Mouse (Mus musculus) embryo, embryonic 10.5 days (tissue): ENCODE results near the gene Nod1.

Source experiments
- DNase-seq: peaks from one replicate; pipeline ENCODE4 v3.0.0-alpha.2; 2015; ENCODE audit warnings: low spot score

Nod1 gene

DNA sequence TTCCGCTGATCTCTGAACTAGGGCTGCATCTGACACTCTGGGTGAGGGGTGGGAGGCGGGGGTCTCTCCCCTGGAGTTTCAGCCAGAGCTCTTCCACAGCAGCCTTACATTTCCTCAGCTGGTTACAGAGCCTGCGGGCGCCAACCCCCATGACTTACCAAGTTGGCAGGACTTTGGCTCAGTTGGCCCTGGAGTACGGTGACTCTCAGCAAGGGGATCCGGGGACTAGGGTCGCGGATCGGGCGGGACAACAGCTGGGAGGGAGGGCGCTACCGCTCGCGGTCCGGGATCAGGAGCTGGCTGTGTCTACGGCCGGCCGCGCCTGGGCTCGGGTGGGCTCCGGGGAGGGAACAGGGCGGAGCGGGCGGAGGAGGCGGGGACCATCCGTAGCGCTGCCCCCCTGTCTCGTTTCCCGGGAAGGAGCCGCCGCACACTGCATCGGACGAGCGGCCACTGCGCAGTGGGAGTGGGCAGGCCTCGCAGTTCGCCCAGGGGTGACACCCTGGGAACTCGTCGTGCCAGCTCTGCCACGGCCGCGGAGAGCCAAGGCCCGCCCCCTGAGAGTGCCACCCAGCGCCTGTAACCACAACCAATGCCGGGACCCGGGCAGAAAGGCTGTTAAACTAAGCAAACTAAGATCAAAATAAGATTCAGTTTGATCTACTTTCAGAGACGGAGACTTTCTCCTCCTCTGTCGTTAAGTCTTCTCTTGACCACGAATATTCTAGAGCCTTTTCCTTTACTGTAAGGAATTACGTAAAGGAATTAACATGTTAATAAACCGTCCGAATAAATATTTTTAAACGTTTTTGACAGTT, at the start of gene Nod1:
Nod1 (minus strand) TSS at position 502 of the 818 bp plus-strand sequence.
- DNase-seq, result peak; percentile 66

DNA sequence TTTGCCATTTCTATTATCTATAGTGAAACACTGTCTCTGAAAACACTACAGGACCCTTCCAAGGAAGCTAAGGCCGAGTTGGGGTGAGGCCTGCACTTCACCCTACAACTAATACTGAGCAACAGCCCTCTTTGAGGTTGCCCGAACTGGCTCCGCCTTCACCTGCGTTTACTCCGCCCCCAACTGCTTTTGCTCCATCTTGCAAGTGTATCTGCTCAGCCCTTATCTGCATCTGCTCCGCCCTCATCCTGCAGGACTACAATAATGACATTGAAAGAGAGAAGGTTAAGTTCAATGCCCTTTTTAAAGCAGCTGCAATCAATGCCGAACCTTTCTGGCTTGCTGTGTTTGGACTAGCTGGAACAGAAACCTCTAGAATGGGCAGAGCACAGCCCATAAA, 49.4 kb upstream of the Nod1 start:
- DNase-seq, result no peak

DNA sequence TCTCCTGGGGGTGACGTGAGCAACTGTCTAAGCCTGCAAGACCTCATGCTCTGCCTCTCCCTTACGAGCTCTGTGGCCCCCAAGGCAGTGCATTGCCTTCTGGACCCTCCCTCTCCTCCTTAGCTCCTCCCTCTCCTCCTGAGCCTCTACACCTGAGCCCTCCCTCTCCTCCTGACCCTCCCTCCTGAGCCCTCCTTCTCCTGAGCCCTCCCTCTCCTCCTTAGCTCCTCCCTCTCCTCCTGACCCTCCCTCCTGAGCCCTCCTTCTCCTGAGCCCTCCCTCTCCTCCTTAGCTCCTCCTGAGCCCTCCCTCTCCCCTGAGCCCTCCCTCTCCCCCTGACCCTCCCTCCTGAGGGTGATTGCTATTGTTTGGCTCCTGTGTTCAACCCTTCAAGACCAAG, 46.0 kb upstream of the Nod1 start:
- DNase-seq, result no peak

DNA sequence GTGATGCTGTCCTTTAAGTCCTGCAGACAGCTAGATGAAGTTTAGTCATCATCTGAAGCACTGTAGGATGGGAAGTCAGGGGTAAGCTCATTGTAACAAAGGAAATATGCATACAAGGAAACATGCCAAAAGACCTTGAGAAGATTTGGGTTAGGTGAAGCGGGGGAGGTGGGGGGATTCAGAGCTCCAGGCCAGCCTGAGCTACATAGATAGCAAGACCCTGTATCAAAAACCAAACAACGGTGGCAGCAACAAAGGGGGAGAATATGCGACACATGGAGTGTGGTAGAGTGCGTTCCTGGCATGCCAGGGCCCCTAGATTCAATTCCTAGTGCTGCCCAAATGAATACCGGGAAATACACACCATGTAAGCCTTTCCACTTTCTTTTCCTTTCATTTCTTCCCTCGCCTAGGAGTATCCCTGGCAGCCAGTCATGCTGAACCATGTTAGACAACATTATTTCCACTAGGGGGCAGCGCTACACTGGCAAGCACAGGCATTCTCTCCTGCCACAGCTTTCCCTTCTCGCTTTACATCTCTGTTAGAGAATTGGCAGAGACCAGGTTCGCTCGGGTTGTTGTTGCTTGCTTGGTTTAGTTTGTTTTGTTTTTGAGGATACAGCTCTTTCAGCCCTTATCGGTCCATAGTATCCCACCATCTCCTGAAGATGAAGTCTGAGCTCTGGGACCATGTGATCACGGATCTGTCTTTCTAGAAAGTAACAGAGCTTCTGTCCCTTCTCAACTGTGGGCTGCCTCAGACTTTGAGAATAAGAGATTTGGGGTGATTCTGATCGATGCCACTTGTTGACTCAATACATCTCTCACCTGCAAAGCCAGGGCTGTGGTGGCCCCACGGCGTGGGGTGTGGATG, 44.5 kb upstream of the Nod1 start:
- peak; percentile 91 for DNase-seq

DNA sequence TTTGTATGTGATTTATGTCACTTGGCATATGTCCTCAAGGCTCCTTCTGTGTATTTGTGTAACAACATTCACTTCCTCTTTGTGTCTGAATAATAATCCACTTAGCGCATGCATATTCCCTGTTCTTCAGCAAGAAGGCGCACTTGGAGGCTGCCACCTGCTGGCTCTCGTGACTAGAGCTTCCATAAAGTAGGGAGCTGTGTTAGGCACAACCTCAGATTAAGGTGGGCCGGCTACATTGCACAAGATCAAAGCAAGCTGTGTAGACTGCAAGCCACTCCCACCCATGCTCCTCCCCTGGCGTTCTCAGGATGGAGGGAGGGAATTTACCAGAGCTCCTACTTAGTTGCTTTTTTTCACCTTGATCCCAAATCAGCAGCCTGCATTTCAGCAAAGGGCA, 43.8 kb upstream of the Nod1 start:
- DNase-seq, result peak; percentile 40

DNA sequence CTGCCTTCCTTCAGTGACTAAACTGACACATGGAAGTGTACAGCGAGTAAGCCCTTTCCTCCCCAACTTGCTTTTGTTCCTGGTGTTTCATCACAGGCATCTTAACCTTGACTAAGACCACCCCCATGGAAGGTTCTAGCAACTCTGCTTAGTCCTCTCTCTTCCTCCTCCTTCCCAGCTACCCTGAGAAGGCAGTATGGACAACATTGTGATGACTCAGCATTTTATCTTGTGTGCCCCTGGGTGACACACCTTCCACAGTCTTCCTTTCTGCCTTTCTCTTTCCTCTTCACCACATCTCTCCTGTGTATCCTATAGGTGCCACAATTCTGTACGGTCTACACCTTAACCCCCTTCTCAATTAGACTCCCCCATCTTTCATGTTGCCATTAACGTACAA, 41.8 kb upstream of the Nod1 start:
- DNase-seq, result no peak

DNA sequence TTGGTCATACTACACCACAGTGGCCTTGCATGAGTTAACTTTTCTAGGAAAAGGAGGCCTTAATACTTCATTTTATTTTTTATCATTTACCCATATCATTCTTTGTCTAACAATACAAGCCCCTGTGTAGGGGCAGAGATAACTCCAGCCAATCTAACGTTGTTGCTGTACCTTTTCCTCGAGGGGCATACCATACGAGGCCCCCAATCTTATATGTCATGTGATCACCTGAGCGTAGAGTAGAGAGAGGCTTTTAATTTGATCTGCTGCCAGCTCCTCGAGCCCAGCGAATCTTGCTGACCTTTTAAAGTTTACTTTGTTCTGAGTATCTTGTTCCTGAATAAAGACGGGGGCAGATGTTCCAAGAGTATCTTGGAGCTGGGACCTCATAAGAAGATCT, 40.1 kb upstream of the Nod1 start:
- no peak for DNase-seq

DNA sequence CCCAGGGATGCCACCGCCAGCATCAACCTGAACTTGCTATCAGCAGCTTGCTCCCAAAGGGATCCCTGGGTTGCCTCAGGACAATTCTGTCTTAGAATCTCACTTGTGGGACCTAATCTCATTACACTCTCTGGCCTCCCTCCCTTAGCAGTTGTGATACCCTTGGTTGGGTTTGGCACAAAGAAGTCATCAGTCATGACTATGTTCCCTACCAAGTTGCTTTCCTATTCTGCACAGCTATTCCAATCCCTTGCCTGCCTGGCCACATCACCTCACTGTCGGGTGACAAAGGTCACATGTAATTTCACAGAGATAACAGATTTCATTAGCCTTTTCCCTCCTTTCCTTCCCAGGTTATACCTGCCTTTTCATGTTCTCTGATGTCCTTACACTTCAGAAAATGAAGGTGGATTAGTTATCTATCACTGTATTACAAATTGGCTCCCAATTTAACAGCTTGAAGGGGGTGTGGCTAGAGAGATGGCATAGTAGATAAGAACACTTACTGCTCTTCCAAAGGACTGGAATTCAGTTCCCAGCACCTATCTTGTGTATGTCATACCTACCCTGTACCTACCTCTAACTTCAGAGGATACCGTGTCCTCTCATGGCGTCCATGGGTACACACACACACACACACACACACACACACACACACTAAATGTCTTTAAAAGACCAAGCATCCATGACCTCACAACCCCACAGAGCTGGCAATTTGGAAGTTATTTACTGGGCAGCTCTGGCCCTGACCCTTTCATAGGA, 38.1 kb upstream of the Nod1 start:
- DNase-seq, result peak; percentile 16

DNA sequence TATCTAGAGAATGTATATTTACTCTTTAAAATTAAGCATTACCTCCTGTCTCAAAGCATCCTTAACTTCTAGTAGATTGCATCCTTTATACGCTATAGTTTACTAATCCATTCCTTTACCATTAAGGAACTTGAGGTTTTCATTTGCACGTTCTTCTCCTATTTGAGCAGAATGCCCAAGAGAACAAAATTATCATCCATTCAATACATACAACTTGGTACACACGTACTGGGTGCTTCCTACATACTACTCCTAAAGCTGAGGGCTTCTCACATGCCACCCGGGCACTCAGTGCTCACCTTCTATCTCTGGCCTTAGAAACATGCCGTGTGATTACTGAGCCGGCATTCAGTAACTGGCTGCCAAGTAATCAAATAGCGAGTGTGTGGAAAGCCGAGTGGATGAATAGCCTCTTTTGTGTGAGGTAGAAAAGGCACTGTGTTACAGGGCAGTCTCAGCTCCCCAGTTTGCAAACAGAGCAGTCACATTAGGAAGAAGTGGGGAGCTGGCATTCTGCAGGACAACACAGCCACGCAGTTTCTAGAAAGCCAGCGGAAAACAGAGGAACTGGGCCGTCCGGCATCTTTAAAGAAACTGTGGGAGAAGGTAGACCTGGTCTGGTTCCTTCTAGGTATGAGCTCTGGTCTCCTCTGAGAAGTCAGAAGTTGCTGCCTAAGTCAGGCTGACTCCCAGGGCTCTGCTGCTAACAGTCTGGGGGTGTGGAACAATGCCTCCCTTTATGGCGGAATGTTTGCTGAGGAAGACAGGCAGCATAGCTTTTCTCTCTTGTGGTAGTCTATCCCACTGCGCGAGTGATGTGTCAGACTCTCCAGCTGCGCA, 37.2 kb upstream of the Nod1 start:
- peak; percentile 61 for DNase-seq

DNA sequence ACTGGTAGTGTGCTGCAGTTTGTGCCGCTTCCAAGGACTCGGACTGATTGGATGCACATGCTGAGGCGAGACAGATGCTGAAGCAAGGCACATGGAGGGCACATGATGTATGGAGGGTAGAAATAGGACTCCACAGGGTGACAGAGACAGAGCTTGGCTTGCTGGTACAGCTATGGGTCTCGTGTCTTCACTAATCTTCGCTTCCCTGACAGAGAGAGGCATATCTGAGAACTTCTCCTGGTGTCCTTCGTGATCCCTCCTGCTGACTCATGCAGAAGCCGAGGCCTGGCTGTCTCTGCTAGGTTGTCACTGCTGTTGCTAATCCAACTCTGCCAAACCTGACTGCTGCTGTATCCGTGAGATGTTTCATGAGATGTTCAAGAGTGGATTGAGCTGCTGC, 36.0 kb upstream of the Nod1 start:
- no peak for DNase-seq

DNA sequence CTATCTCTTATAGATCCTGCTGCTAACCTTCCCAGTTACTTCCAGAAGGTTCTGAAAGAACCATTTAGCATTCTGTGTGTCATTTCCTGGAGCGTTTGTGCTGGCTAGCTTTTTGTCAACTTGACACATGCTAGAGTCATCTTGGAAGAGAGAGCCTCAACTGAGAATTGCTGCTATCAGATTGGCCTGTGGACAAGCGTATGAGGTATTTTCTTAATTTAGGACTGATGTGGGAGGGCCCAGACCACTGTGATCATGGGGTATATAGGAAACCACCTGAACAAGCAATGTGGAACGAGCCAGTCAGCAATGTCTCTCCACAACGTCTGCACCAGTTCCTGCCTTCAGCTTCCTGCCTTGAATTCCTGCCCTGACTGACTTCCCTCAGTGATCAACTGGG, 31.1 kb upstream of the Nod1 start:
- DNase-seq, result no peak

DNA sequence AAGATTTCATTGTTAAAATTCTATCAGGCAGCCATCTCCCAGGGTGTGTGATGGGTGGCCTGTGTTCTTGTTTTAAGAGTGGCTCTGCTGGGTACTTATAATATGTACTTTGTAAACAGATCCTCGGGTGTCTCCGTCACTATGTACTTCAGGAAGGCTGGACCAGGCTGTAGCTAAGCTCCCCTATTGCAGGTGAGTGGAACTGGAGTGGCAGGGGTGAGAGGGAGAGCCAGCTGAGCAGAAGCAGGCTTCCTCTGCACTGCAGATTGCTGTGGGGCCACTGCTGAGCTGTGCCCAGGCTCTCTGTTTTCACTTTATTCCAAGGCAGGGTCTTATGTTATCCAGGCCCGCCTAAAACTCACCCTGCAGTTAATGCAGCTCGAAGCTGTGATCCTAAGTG, 30.0 kb upstream of the Nod1 start:
- no peak for DNase-seq

DNA sequence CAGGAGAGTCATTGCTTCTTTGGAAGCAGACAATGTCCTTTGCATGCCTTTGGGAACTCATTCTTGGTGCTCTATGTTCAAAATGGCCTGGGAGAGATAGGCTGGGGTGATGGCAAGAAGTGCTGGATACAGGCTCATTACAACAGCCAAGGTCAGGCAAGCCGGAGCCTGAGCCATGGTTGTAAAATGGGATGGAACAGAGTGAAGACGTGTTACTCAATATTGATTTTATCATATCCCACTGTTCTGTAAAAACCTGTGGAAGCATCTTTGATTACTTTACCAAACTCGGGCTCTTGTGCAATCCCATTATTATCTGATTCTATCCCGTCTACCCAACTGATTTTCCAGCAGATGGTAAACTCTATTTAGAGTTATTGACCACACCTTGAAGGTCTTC, 28.9 kb upstream of the Nod1 start:
- DNase-seq, result no peak

DNA sequence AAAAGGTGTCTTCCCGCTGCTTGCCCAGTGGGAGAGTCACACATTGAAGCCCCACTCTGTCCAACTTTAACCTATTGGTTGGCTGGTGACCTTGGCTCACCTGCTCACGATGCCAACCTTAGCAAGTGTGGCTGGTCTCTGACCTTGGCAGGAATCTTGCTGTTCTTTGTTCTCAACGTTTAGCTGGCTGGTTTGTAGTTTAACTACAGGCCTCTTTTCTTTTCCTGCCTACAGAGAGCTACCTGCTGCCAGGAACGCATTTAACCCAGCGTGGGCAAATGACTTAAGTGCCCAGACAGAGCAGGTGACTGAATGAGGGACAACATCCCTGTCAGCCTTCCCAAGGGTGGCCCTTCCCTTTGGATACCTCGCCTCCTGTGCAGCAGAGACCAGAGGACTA, 25.3 kb upstream of the Nod1 start:
- no peak for DNase-seq

DNA sequence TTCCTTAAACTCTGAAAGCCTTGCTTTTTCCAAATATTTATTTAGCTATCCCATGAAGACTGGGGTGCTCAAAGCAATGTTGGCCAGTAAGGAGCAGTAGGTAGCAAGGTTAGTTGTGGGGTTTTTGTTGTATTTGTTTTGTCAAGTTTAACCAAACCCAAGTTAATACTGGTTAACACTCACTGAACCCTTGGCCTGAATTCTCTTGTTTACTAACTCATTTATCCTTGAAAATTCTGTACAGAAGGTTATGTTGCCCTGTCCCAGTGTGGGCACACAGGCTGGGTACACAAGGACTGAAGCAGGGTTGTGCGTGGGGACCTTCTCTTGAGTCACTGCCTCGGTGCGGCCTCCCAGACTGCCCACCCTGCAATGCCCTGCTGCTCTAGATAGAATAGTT, 23.9 kb upstream of the Nod1 start:
- DNase-seq, result no peak

DNA sequence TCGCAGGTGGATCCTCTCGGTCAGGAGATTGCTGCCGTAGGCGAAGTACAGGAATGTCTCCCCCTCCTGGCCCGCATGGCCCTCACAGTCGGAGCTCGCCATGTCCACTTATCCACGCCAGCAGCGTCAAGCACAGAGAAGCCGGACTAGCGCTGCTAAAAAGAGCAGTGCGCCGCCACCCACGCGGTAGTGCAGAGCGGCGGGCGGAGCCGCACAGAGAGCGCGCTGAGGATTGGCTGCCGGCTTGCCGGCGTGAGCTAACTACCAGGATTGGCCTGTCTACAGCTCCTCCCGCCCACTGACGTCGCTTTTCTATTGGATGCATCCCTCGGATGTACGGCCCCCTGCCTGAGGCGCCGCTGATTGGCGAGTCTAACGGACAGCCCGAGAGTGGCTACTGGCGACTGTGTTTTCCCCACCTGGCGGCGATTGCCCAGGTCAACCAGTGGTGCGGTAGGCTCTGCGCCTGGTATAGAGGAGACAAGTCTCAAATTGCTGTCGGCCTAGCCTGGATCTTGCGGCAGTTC, 20.4 kb upstream of the Nod1 start, which contains the start of gene Ggct:
Ggct (minus strand) TSS at position 217 of the 527 bp plus-strand sequence.
- DNase-seq, result peak; percentile 98

DNA sequence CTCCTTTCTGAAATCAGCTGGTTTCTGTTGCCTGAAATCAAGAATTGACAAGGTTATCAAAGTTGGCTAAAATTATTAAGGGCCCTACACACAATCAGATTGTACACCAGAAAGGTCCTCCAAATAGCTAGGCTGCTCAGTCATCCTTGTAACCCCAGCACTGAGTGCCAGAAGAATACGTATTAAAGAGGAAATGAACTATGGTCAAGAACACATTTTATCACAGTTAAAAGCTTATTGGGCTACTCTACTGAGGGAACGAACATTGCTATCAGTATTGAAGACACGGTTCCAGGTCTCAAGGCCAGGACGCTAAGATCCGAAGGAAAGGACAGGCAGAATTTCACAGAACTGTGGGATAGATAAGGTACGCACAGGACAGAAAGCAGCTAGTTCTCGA, 19.7 kb upstream of the Nod1 start:
- DNase-seq, result no peak

DNA sequence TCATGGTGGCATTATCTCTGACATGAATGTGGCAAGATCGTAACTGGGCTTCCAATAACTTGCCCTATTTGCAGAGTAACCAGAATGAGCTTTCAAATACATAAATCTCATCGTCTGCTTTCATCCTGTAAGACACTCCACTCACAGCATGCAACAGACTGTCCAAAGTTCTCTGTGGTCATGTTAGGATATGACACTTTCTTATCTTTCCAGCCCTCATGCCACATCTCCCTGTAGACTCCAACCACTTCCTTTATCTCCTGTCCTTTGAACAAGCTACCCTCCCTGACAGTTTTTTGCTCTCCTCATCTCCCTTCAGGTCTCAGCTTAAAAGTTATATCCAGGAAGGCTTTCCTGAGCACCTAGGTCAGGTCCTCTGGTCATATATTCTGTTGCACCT, 18.8 kb upstream of the Nod1 start:
- DNase-seq, result no peak

DNA sequence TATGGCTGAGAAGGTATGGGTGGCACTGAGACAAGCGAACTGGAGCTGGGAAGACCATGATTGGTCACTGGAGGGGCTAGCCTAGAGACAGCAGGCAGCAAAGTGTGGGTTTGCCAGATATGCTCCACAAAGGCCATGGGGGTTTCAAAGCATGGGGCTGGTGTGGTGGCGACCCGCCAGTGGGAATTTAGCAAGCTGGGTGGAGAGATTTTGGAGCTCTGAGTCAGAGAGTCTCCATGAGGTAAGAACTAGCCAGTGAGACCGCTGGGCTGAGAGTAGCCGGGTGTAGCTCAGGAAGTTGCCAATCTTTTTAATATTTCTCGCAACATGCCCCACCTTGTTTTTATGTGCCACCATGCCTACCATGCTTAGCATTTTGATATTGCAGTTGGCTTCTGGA, 15.7 kb upstream of the Nod1 start:
- no peak for DNase-seq

DNA sequence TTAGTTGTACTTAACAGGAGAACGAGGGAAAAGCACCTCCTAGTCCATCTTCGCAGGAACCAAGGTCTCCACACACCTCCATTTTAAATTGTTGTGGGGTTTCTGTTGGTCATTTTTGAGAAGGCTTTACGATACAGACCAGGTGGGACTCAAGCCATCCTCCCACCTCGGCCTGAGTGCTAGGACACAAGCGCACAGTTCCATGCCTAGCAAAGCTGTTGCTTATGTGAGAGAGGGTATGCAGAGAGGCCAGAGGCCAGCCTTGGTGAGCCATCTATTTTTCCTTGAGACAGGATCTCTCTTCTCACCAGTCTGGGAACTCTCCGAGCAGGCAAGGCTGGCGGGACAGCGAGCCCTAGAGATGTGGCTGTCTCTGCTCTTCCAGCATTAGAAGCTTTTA, 11.7 kb upstream of the Nod1 start:
- no peak for DNase-seq

DNA sequence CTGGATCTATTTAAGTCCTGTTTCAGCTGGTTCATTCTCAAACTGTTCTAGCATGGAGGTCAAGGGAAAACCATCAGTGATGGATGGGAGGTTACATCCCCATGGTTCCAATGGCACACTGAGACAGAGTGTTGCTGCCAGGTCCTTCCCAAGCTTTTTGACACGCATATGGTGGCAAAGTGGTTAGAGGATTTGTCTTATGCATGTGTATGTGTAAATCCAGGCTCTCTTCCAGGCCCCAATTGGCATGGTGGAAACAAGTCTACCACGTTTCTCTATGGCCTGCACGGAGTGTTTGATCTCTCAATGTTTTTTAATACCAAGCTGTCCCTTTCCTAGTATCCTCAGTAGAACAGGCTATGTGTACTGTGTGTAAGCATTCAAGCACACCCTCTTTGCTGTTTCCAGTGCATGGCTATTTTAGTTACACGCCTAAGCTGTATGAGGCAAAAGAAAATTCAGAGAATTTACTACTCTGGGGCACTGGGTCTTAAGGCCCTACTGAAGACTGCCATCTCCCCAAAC, 11.2 kb upstream of the Nod1 start:
- no peak for DNase-seq
